Mouse (Mus musculus): ENCODE data around the gene Dhrs7. TPM values are rescaled to one million over a fixed set of nuclear protein-coding genes. Genes with fewer than 3 reads are reported as not detected.

Dhrs7 gene
- polyA plus RNA-seq, 1 experiment from 2014 or later, result 14.0 TPM

DNA sequence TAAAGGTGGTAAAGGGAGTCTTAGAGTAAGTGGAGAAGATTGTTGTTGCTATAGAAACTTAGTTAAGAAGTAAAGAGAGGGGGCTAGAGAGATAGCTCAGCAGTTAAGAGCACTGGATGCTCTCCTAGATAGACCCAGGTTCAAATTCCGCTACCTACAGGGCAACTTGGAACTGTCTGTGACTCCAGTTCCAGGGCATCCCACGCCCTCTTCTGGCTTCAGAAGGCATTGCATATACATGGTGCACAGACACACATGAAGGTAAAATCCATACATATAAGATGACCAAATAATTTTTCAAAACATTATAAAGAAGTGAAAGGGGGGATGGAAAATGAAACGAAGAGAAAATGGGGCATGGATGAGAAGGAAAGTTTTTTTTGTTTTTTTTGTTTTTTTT is 14.9 kb upstream of the Dhrs7 start:
- Histone ChIP-seq H3K4me2 (ENCODE audit: low read length) (no peak overlapping the region), H3K27ac (no peak overlapping the region), H3K9me3 (replicated peaks; ENCODE audit: low read length) (no peaks in the 10 kb centered on the region), H3K36me3 (ENCODE audit: insufficient read depth, low read length) (no peaks in the 10 kb centered on the region), H3K4me1 (replicated peaks; ENCODE audit: insufficient read depth, low read length) (no peaks in the 10 kb centered on the region), H3K4me3 (replicated peaks; ENCODE audit: low read depth, low read length) (no peak overlapping the region), H3K27me3 (ENCODE audit: insufficient read depth, low read length) (no peaks in the 10 kb centered on the region), H3K9ac (ENCODE audit: low read depth, low read length) (no peak overlapping the region)
- no peak for TF ChIP-seq CTCF (IDR thresholded peaks at IDR 0.05; ENCODE audit: low read depth)
- WGBS, result 68% methylated on average over 3 of the region's 3 CpGs
- no peak for DNase-seq (ENCODE audit: low spot score)
- no peak for ATAC-seq (replicated peaks; ENCODE audit: low FRiP score, low read depth)

GRCm38 (mm10) chr12:72674820-72675219 is 10.1 kb upstream of the Dhrs7 start:
- TF ChIP-seq CTCF (IDR thresholded peaks at IDR 0.05; ENCODE audit: low read depth), result no peak
- H3K36me3 ChIP-seq (ENCODE audit: insufficient read depth, low read length), result no peaks in the 10 kb centered on the region
- no peaks in the 10 kb centered on the region for H3K4me1 ChIP-seq (replicated peaks; ENCODE audit: insufficient read depth, low read length)
- H3K4me3 ChIP-seq (replicated peaks; ENCODE audit: low read depth, low read length), result no peak overlapping the region
- H3K9me3 ChIP-seq (replicated peaks; ENCODE audit: low read length), result no peaks in the 10 kb centered on the region
- H3K27me3 ChIP-seq (ENCODE audit: insufficient read depth, low read length), result no peaks in the 10 kb centered on the region
- no peak for ATAC-seq (replicated peaks; ENCODE audit: low FRiP score, low read depth)
- 75% methylated on average over 2 of the region's 2 CpGs for WGBS
- no peak for DNase-seq (ENCODE audit: low spot score)
- no peak overlapping the region for H3K9ac ChIP-seq (ENCODE audit: low read depth, low read length)
- H3K4me2 ChIP-seq (ENCODE audit: low read length), result no peak overlapping the region
- no peak overlapping the region for H3K27ac ChIP-seq

- Histone ChIP-seq H3K36me3 (ENCODE audit: insufficient read depth, low read length) (no peaks in the 10 kb centered on the region), H3K27ac (no peak overlapping the region), H3K4me3 (replicated peaks; ENCODE audit: low read depth, low read length) (no peak overlapping the region), H3K4me1 (replicated peaks; ENCODE audit: insufficient read depth, low read length) (no peaks in the 10 kb centered on the region), H3K9me3 (replicated peaks; ENCODE audit: low read length) (no peaks in the 10 kb centered on the region), H3K27me3 (ENCODE audit: insufficient read depth, low read length) (no peaks in the 10 kb centered on the region), H3K9ac (ENCODE audit: low read depth, low read length) (no peak overlapping the region), H3K4me2 (ENCODE audit: low read length) (no peak overlapping the region)
- DNase-seq (ENCODE audit: low spot score) (no peak), ATAC-seq (replicated peaks; ENCODE audit: low FRiP score, low read depth) (no peak)
- TF ChIP-seq CTCF (IDR thresholded peaks at IDR 0.05; ENCODE audit: low read depth), result no peak
- WGBS, result 70% methylated on average over 7 of the region's 7 CpGs
These were observed 9.5 kb upstream of the Dhrs7 start for GRCm38 (mm10) chr12:72674079-72674797.

- H3K36me3 ChIP-seq (ENCODE audit: insufficient read depth, low read length), result no peaks in the 10 kb centered on the region
- no peak overlapping the region for H3K4me2 ChIP-seq (ENCODE audit: low read length)
- 91% methylated on average over 6 of the region's 6 CpGs for WGBS
- H3K4me3 ChIP-seq (replicated peaks; ENCODE audit: low read depth, low read length), result no peak overlapping the region
- H3K9me3 ChIP-seq (replicated peaks; ENCODE audit: low read length), result no peaks in the 10 kb centered on the region
- no peak for TF ChIP-seq CTCF (IDR thresholded peaks at IDR 0.05; ENCODE audit: low read depth)
- H3K4me1 ChIP-seq (replicated peaks; ENCODE audit: insufficient read depth, low read length), result no peaks in the 10 kb centered on the region
- DNase-seq (ENCODE audit: low spot score) (no peak), ATAC-seq (replicated peaks; ENCODE audit: low FRiP score, low read depth) (no peak)
- no peaks in the 10 kb centered on the region for H3K27me3 ChIP-seq (ENCODE audit: insufficient read depth, low read length)
- no peak overlapping the region for H3K27ac ChIP-seq
- H3K9ac ChIP-seq (ENCODE audit: low read depth, low read length), result no peak overlapping the region
These were observed 6.9 kb upstream of the Dhrs7 start for GRCm38 (mm10) chr12:72671516-72672135.

- H3K4me3 ChIP-seq (replicated peaks; ENCODE audit: low read depth, low read length), result no peak overlapping the region
- no peak for TF ChIP-seq CTCF (IDR thresholded peaks at IDR 0.05; ENCODE audit: low read depth)
- DNase-seq (ENCODE audit: low spot score) (no peak), ATAC-seq (replicated peaks; ENCODE audit: low FRiP score, low read depth) (no peak)
- no peak overlapping the region for H3K27ac ChIP-seq
- no peaks in the 10 kb centered on the region for H3K4me1 ChIP-seq (replicated peaks; ENCODE audit: insufficient read depth, low read length)
- no peaks in the 10 kb centered on the region for H3K36me3 ChIP-seq (ENCODE audit: insufficient read depth, low read length)
- no peaks in the 10 kb centered on the region for H3K9me3 ChIP-seq (replicated peaks; ENCODE audit: low read length)
- WGBS, result 85% methylated on average over 8 of the region's 8 CpGs
- no peak overlapping the region for H3K9ac ChIP-seq (ENCODE audit: low read depth, low read length)
- no peaks in the 10 kb centered on the region for H3K27me3 ChIP-seq (ENCODE audit: insufficient read depth, low read length)
- H3K4me2 ChIP-seq (ENCODE audit: low read length), result no peak overlapping the region
These were observed 6.2 kb upstream of the Dhrs7 start for GRCm38 (mm10) chr12:72670921-72671320.

DNA sequence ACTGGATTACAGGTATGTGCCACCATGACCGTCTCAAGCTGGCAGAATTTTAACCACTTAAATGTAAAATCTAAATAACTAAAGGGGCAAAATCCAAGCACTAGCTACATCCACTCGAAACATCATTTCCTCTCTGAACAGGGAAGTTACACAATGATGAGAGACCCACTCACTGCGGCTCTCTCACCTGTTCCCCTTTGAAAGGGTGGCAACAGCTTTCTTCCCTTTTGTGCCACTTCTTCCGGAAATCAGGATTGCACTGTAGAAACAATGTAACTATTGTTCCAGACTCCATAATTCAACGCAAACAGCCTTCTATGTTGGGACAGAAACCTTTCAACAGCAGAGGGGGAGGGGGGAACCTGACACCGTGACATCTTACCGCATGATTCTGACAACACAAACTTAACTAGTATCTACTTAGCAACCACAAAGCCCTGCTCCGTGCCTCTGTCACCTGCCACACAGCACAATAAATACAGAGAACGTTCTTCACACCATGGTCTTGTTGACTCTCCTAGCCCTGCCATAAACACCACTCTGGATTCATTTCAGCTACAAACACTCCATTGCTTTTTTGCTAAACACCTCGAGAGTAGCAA is 3.3 kb upstream of the Dhrs7 start:
- H3K27ac ChIP-seq, result no peak overlapping the region
- 45% methylated on average over 10 of the region's 10 CpGs for WGBS
- H3K4me2 ChIP-seq (ENCODE audit: low read length), result no peak overlapping the region
- H3K36me3 ChIP-seq (ENCODE audit: insufficient read depth, low read length), result no peaks in the 10 kb centered on the region
- no peak for DNase-seq (ENCODE audit: low spot score)
- no peak for ATAC-seq (replicated peaks; ENCODE audit: low FRiP score, low read depth)
- no peaks in the 10 kb centered on the region for H3K9me3 ChIP-seq (replicated peaks; ENCODE audit: low read length)
- no peak overlapping the region for H3K9ac ChIP-seq (ENCODE audit: low read depth, low read length)
- no peaks in the 10 kb centered on the region for H3K27me3 ChIP-seq (ENCODE audit: insufficient read depth, low read length)
- H3K4me3 ChIP-seq (replicated peaks; ENCODE audit: low read depth, low read length), result no peak overlapping the region
- H3K4me1 ChIP-seq (replicated peaks; ENCODE audit: insufficient read depth, low read length), result no peaks in the 10 kb centered on the region
- no peak for TF ChIP-seq CTCF (IDR thresholded peaks at IDR 0.05; ENCODE audit: low read depth)
